Mouse (Mus musculus) thymus, adult 2 months (tissue): ENCODE results near the gene C1ql1.

Source experiments
- CTCF ChIP-seq: fragments of 200-500 bp; IDR thresholded peaks from 2 replicates; pipeline ENCODE4 v1.5.1; 2012; ENCODE audit warnings: mild to moderate bottlenecking, control low read depth, low read length, moderate library complexity, borderline replicate concordance; ENCODE audit not compliant: control insufficient read depth, poor library complexity, insufficient read depth; ENCODE audit errors: extremely low read depth
- POLR2A ChIP-seq: fragments of 200-500 bp; IDR thresholded peaks from 2 replicates; pipeline ENCODE4 v1.6.1; 2012; ENCODE audit warnings: mild to moderate bottlenecking, low read length, control low read depth, moderate library complexity; ENCODE audit not compliant: control insufficient read depth, poor library complexity, insufficient read depth; ENCODE audit errors: extremely low read depth

GRCm38 (mm10) chr11:102948043-102948961 is 1.8 kb upstream of the C1ql1 start:
- TF ChIP-seq CTCF: no peak
- no peak for TF ChIP-seq POLR2A
